Mouse (Mus musculus) midbrain, embryonic 15.5 days (tissue): ENCODE results near the gene H2-DMa. TPM values are rescaled to one million over a fixed set of nuclear protein-coding genes. Genes with fewer than 3 reads are reported as not detected.

Source experiments
- ATAC-seq: fragments of 200-750 bp; cut with Nextera tagmentation; replicated peaks from 2 replicates; pipeline ENCODE4 v1.8.0; 2017; ENCODE audit warnings: moderate TSS enrichment
- H3K27ac ChIP-seq: fragments of 300-500 bp; sonication (generic); 2 replicates; pipeline ENCODE4 v1.5.1; 2015; ENCODE audit warnings: mild to moderate bottlenecking, inconsistent platforms
- H3K27me3 ChIP-seq: fragments of 300-500 bp; sonication (generic); replicated peaks from 2 replicates; pipeline ENCODE4 v1.6.1; 2015; ENCODE audit warnings: inconsistent platforms
- H3K36me3 ChIP-seq: fragments of 300-500 bp; sonication (generic); replicated peaks from 2 replicates; pipeline ENCODE4 v1.6.1; 2015; ENCODE audit warnings: inconsistent platforms
- H3K4me1 ChIP-seq: fragments of 300-500 bp; sonication (generic); 2 replicates; pipeline ENCODE4 v1.6.1; 2015; ENCODE audit warnings: inconsistent platforms
- H3K4me2 ChIP-seq: fragments of 300-500 bp; sonication (generic); 2 replicates; pipeline ENCODE4 v1.6.1; 2015; ENCODE audit warnings: inconsistent platforms, mild to moderate bottlenecking, moderate library complexity
- H3K4me3 ChIP-seq: fragments of 300-500 bp; sonication (generic); 2 replicates; pipeline ENCODE4 v1.5.1; 2015; ENCODE audit warnings: mild to moderate bottlenecking, inconsistent platforms
- H3K9ac ChIP-seq: fragments of 300-500 bp; sonication (generic); 2 replicates; pipeline ENCODE4 v1.6.1; 2015; ENCODE audit warnings: mild to moderate bottlenecking, inconsistent platforms
- H3K9me3 ChIP-seq: fragments of 300-500 bp; sonication (generic); 2 replicates; pipeline ENCODE4 v1.6.1; 2016; ENCODE audit warnings: inconsistent platforms
- WGBS: fragments of 180-500 bp; shearing (Covaris S2); methylation state at CpG from one replicate; pipeline ENCODE4 v1.1.7; 2015; ENCODE audit warnings: mixed read lengths; 5-methylcytosine and 5-hydroxymethylcytosine counted together
- polyA plus RNA-seq: library from polyadenylated mRNA; unstranded; fragments of >200 nt; fragmentation: Nextera tagmentation; extraction: Ambion mirVana; gene quantifications from 2 replicates; pipeline ENCODE4 v1.2.1, GENCODE M21; 2015

Gene H2-DMa
- polyA plus RNA-seq, 1 experiment from 2014 or later, result 17.2 TPM

DNA sequence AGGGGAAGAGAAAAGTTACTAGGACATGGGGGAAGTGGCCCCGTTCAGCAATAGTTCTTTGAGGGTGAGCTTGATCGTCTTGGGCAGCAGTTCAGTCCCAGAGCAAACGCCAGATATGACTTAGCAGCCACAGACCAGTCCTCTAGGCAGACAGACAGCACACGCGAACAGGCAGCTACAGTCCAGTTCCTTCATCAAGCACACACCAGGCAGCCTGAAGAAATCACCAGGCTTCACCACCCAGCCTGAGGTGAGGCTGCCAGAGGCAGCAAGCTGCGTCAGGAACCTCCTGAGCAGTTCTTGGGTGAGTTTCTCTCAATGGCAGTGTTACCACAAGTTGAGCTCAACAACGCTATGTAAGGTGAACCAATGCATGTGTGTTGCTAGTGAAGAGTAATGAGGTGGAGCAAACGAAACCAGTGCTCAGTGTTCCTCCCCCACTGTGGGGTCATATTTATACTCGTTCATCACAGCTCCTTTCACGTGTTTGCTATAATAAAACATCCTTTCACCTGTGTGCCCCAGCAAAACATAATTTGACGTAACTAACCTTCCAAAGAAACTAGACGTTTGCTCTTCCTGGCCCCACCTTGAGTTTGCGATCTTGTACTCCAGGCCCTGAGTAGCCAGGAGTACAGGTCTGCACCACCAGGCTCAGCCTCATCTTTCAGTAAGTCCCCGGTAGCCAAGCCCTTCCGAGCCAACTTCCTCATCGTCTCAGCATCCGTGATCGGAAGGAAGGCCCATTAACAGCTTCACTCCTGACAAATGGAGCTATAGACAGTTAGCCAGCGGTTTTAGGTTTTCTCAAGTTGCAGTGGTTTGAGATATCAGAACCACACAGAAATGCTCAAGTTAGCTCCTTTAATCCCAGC lies 11.0 kb downstream of the H2-DMa start:
- H3K4me1 ChIP-seq, result peaks cover 10% of the 10 kb centered on the region; the same call in 1 of the 2 replicates
- no peaks in the 10 kb centered on the region for H3K27me3 ChIP-seq
- no peak overlapping the region for H3K27ac ChIP-seq
- no peak overlapping the region for H3K4me3 ChIP-seq
- no peaks in the 10 kb centered on the region for H3K9me3 ChIP-seq
- no peak overlapping the region for H3K9ac ChIP-seq
- WGBS, result 87% methylated on average over 19 of the region's 19 CpGs
- H3K36me3 ChIP-seq, result no peaks in the 10 kb centered on the region
- ATAC-seq, result no peak
- H3K4me2 ChIP-seq, result no peak overlapping the region

DNA sequence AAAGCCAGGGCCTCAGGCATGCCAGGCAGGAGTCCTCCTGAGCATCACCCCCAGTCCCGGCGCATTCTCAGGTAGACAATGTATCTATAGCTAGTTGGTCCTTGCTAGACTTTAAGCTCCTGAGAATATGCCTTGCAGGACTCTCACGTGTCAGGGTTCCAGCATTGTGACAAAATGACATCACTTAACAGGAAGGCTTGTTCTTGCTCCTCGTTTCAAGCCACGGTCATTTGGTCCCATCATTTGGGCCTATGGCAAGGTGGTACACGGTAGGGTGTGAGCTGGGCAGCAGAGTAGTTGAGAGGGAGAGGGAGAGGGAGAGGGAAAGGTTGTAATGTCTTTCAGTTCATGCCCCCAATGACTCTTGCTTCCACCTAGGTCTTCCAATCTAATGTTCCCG lies 12.6 kb downstream of the H2-DMa start:
- Histone ChIP-seq H3K4me2 (no peak overlapping the region), H3K27me3 (peaks cover 7% of the 10 kb centered on the region), H3K27ac (no peak overlapping the region), H3K36me3 (no peaks in the 10 kb centered on the region), H3K9ac (no peak overlapping the region), H3K4me1 (peaks cover 15% of the 10 kb centered on the region; the same call in 1 of the 2 replicates), H3K4me3 (no peak overlapping the region), H3K9me3 (no peaks in the 10 kb centered on the region)
- no peak for ATAC-seq
- 65% methylated on average over 7 of the region's 7 CpGs for WGBS

GRCm38 (mm10) chr17:34133289-34133688 lies 13.9 kb downstream of the H2-DMa start:
- no peak for ATAC-seq
- peaks cover 16% of the 10 kb centered on the region for H3K27me3 ChIP-seq
- H3K36me3 ChIP-seq, result no peaks in the 10 kb centered on the region
- peaks cover 15% of the 10 kb centered on the region; the same call in 1 of the 2 replicates for H3K4me1 ChIP-seq
- WGBS, result 88% methylated on average over 11 of the region's 11 CpGs
- no peaks in the 10 kb centered on the region for H3K9me3 ChIP-seq
- no peak overlapping the region for H3K4me2 ChIP-seq
- no peak overlapping the region for H3K9ac ChIP-seq
- H3K27ac ChIP-seq, result no peak overlapping the region
- no peak overlapping the region for H3K4me3 ChIP-seq

DNA sequence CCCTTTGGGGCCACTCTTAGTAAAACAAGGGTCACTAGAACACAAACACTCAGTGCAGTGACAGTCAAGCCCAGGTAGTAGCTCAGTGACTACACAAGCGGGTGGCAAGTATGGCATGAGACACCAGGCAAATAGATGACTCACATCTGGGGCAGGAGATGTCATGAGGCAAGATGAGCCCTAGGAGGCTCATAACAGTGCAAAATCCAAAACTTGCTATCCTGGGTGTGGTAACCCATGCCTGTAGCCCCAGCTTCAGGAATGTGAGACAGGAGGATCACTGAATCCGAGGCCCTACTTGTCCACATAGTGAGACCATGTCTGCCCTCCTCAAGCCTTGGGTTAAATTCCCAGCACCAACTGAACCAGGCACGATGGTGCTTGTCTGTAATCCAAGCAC lies 15.1 kb downstream of the H2-DMa start:
- peaks cover 27% of the 10 kb centered on the region for H3K27me3 ChIP-seq
- WGBS, result 90% methylated on average over 3 of the region's 3 CpGs
- no peak overlapping the region for H3K9ac ChIP-seq
- ATAC-seq, result no peak
- H3K4me3 ChIP-seq, result no peak overlapping the region
- peaks cover 11% of the 10 kb centered on the region for H3K4me1 ChIP-seq
- no peaks in the 10 kb centered on the region for H3K9me3 ChIP-seq
- H3K27ac ChIP-seq, result no peak overlapping the region
- H3K36me3 ChIP-seq, result no peaks in the 10 kb centered on the region
- no peak overlapping the region for H3K4me2 ChIP-seq

- no peaks in the 10 kb centered on the region for H3K36me3 ChIP-seq
- H3K4me3 ChIP-seq, result peak overlapping the region; percentile 33
- WGBS, result 6% methylated on average over 31 of the region's 31 CpGs
- H3K9me3 ChIP-seq, result no peaks in the 10 kb centered on the region
- peak; percentile 96 for ATAC-seq
- peaks cover 11% of the 10 kb centered on the region for H3K4me1 ChIP-seq
- H3K27ac ChIP-seq, result no peak overlapping the region
- no peak overlapping the region for H3K9ac ChIP-seq
- peaks cover 37% of the 10 kb centered on the region for H3K27me3 ChIP-seq
- peak overlapping the region; percentile 59 for H3K4me2 ChIP-seq
Observed at GRCm38 (mm10) chr17:34135297-34136224, 16.2 kb downstream of the H2-DMa start.

- no peaks in the 10 kb centered on the region for H3K9me3 ChIP-seq
- H3K27me3 ChIP-seq, result peaks cover 44% of the 10 kb centered on the region
- H3K4me2 ChIP-seq, result no peak overlapping the region
- H3K27ac ChIP-seq, result no peak overlapping the region
- ATAC-seq, result no peak
- H3K4me1 ChIP-seq, result peaks cover 11% of the 10 kb centered on the region
- WGBS, result 76% methylated on average over 7 of the region's 7 CpGs
- no peak overlapping the region for H3K9ac ChIP-seq
- H3K36me3 ChIP-seq, result no peaks in the 10 kb centered on the region
- H3K4me3 ChIP-seq, result no peak overlapping the region
Observed at GRCm38 (mm10) chr17:34137601-34138000, 18.3 kb downstream of the H2-DMa start.

DNA sequence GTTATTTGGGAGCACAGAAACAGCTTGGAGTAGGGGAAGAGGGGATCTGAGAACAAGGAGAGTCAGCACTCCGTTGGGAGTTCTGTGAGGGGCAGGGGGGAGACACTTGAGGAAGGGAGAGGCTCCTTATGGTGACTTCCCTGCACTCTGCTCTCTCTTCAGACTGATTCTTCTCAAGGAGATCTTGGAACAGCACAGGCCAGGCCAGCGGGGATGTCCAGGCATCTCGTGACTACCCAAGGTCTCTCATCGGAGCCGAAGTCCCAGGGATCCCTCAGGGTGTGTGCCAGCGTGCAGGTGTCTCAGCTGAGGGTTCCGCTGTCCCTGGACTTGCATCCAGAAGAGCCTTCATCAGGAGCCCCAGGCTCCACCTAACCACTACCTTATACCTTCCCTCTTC lies 19.3 kb downstream of the H2-DMa start:
- no peak for ATAC-seq
- no peak overlapping the region for H3K4me2 ChIP-seq
- H3K27me3 ChIP-seq, result peaks cover 44% of the 10 kb centered on the region
- 82% methylated on average over 7 of the region's 7 CpGs for WGBS
- H3K4me1 ChIP-seq, result peaks cover 11% of the 10 kb centered on the region
- no peaks in the 10 kb centered on the region for H3K9me3 ChIP-seq
- no peaks in the 10 kb centered on the region for H3K36me3 ChIP-seq
- H3K4me3 ChIP-seq, result no peak overlapping the region
- no peak overlapping the region for H3K27ac ChIP-seq
- H3K9ac ChIP-seq, result no peak overlapping the region

DNA sequence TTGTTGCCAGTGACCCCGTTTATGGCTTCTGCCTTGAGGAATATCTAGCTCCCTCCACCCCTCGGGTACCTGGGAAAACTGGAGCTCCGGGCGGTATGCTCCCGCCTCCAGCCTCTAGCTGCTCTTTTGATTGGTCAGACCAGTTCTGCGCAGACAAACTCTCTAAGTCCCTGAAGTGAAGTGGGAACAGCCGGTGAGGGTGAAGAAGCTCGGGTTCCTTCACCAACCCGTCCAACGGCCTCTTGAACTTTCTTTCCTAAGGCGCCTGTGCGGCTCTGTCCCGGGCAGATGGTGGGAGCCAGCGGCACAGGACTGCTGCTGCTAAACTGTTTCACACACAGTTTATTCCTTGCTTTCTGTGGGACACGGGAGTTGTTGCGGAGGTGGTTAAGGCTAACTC lies 20.1 kb downstream of the H2-DMa start:
- H3K9me3 ChIP-seq, result no peaks in the 10 kb centered on the region
- peaks cover 11% of the 10 kb centered on the region for H3K4me1 ChIP-seq
- ATAC-seq, result no peak
- 1% methylated on average over 16 of the region's 16 CpGs for WGBS
- peaks cover 44% of the 10 kb centered on the region for H3K27me3 ChIP-seq
- no peak overlapping the region for H3K27ac ChIP-seq
- peak overlapping the region; percentile 20 for H3K4me3 ChIP-seq
- no peaks in the 10 kb centered on the region for H3K36me3 ChIP-seq
- H3K4me2 ChIP-seq, result peak overlapping the region; percentile 44
- H3K9ac ChIP-seq, result no peak overlapping the region

GRCm38 (mm10) chr17:34140240-34140639 lies 20.9 kb downstream of the H2-DMa start:
- no peak for ATAC-seq
- peaks cover 44% of the 10 kb centered on the region for H3K27me3 ChIP-seq
- 15% methylated on average over 5 of the region's 5 CpGs for WGBS
- no peak overlapping the region for H3K4me3 ChIP-seq
- H3K36me3 ChIP-seq, result no peaks in the 10 kb centered on the region
- H3K9me3 ChIP-seq, result no peaks in the 10 kb centered on the region
- no peak overlapping the region for H3K9ac ChIP-seq
- H3K4me2 ChIP-seq, result no peak overlapping the region
- peaks cover 11% of the 10 kb centered on the region for H3K4me1 ChIP-seq
- no peak overlapping the region for H3K27ac ChIP-seq

GRCm38 (mm10) chr17:34141448-34141847 lies 22.1 kb downstream of the H2-DMa start:
- no peak overlapping the region for H3K9ac ChIP-seq
- ATAC-seq, result no peak

DNA sequence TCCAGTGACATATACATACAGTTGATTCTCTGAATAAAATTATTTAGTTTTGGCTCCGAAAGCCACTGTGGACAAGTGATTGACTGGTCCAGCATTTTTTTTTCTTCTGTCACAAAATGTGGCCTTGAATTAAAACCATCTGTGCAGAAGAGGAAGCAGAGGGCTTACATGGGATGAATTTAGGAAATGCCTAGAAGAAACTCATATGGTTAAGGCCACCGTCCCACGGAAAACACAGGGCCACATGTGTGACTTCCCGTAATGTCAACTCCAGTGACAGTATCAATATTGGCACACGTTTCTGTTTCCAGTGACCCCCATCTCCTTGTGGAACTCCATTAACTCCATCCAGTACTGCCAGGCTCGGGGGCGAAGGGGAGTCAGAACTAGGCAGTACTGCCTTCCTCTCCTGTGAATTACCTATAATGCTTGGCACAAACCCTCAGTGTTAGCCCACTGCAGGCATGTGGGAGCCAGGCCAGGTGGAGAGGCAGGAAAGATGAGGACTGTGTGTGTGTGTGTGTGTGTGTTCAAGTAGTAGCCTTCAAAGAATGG lies 23.2 kb downstream of the H2-DMa start:
- Histone ChIP-seq H3K4me3 (no peak overlapping the region), H3K4me1 (peaks cover 6% of the 10 kb centered on the region), H3K9me3 (no peaks in the 10 kb centered on the region), H3K27ac (no peak overlapping the region), H3K27me3 (peaks cover 36% of the 10 kb centered on the region), H3K4me2 (no peak overlapping the region), H3K36me3 (no peaks in the 10 kb centered on the region), H3K9ac (no peak overlapping the region)
- no peak for ATAC-seq
- WGBS, result 84% methylated on average over 7 of the region's 7 CpGs

More at GRCm38 (mm10) chr17:34141448-34141847, 22.1 kb downstream of the H2-DMa start:
- Histone ChIP-seq H3K4me2 (no peak overlapping the region), H3K27me3 (peaks cover 40% of the 10 kb centered on the region), H3K27ac (no peak overlapping the region), H3K9me3 (no peaks in the 10 kb centered on the region), H3K36me3 (no peaks in the 10 kb centered on the region), H3K4me1 (peaks cover 6% of the 10 kb centered on the region), H3K4me3 (no peak overlapping the region)
- WGBS, result 64% methylated on average over 4 of the region's 4 CpGs

DNA sequence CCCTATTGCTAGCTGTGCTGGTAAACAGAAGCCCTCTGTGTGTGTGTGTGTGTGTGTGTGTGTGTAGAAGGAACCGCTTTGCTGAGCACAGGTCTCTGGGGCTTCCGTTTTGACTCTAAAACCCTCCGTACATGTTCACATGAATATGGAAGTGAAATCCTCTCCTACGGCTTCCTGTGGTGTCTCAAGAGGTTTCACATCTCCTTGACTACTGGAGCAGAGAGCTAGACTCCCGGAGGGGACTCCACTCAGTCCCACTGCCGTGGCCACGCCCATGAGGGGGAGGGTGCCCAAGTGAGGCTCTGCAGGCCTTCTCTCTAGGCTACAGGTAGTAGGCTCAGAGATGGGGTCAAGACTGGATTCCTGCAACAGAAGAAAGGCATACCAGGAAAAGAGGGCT lies 23.7 kb downstream of the H2-DMa start, which contains the start of gene H2-DMb2:
H2-DMb2 (plus strand) TSS at position 275 of the 400 bp plus-strand sequence.
- WGBS, result 20% methylated on average over 7 of the region's 7 CpGs
- H3K9ac ChIP-seq, result no peak within 1 kb of the TSS
- no peak within 1 kb of the TSS for H3K4me2 ChIP-seq
- peaks cover 6% of the 10 kb centered on the region for H3K4me1 ChIP-seq
- H3K36me3 ChIP-seq, result no peaks in the 10 kb centered on the region
- no peak within 1 kb of the TSS for H3K27ac ChIP-seq
- no peaks in the 10 kb centered on the region for H3K9me3 ChIP-seq
- H3K27me3 ChIP-seq, result peaks cover 31% of the 10 kb centered on the region
- no peak within 1 kb of the TSS for H3K4me3 ChIP-seq
- ATAC-seq, result no peak
